Mouse (Mus musculus) ES-E14 (cell line): ENCODE results near the gene Exoc4. TPM values are rescaled to one million over a fixed set of nuclear protein-coding genes. Genes with fewer than 3 reads are reported as not detected.

ENCODE experiments used
- DNase-seq: peaks from one replicate; pipeline ENCODE4 v3.0.0-alpha.2; 2013; ENCODE audit warnings: low read depth, low spot score
- H3K27ac ChIP-seq: 2 replicates; pipeline ENCODE4 v1.5.1; 2012; ENCODE audit warnings: low read depth, mild to moderate bottlenecking, low read length, moderate library complexity, mixed read lengths; ENCODE audit not compliant: poor library complexity, insufficient read depth, severe bottlenecking
- H3K36me3 ChIP-seq: 2 replicates; pipeline ENCODE4 v1.6.1; 2012; ENCODE audit warnings: mild to moderate bottlenecking, low read length, moderate library complexity, mixed read lengths; ENCODE audit not compliant: control insufficient read depth, poor library complexity, insufficient read depth, severe bottlenecking
- H3K4me1 ChIP-seq, 2 experiments: fragments of 150-350 bp in 1 of 2; sonication (generic) in 1 of 2; 2 replicates each; pipeline ENCODE4 v1.6.1; 2012; ENCODE audit warnings: low read length in 2 of 2, mild to moderate bottlenecking in 1 of 2, mixed read lengths in 1 of 2; ENCODE audit not compliant: control insufficient read depth in 2 of 2, insufficient read depth in 2 of 2, poor library complexity in 1 of 2
- H3K4me3 ChIP-seq, 2 experiments: fragments of 150-350 bp in 1 of 2; sonication (generic) in 1 of 2; 2 replicates each; pipeline ENCODE4 v1.5.1; 2012; ENCODE audit warnings: low read length in 2 of 2, low read depth in 1 of 2, mild to moderate bottlenecking in 1 of 2, mixed read lengths in 1 of 2; ENCODE audit not compliant: insufficient read depth in 1 of 2, poor library complexity in 1 of 2, severe bottlenecking in 1 of 2
- H3K9ac ChIP-seq: 2 replicates; pipeline ENCODE4 v1.6.1; 2012; ENCODE audit warnings: low read depth, mild to moderate bottlenecking, low read length, mixed read lengths; ENCODE audit not compliant: poor library complexity, insufficient read depth, severe bottlenecking
- H3K9me3 ChIP-seq: fragments of 150-350 bp; sonication (generic); 2 replicates; pipeline ENCODE4 v1.6.1; 2012; ENCODE audit warnings: low read depth, mild to moderate bottlenecking, low read length; ENCODE audit not compliant: control insufficient read depth, insufficient read depth
- CHD2 ChIP-seq: IDR thresholded peaks from 2 replicates; pipeline ENCODE4 v1.6.1; 2014; ENCODE audit warnings: mild to moderate bottlenecking, low read depth, low read length, inconsistent platforms
- HCFC1 ChIP-seq: IDR thresholded peaks from 2 replicates; pipeline ENCODE4 v1.6.1; 2012; ENCODE audit warnings: low read length, inconsistent platforms, borderline replicate concordance; ENCODE audit not compliant: insufficient read depth
- MAFK ChIP-seq: IDR thresholded peaks from 2 replicates; pipeline ENCODE4 v1.6.1; 2014; ENCODE audit warnings: mild to moderate bottlenecking, low read depth, low read length, inconsistent platforms; ENCODE audit not compliant: insufficient read depth
- ZC3H11A ChIP-seq: IDR thresholded peaks from 2 replicates; pipeline ENCODE4 v1.6.1; 2012; ENCODE audit warnings: low read depth, mild to moderate bottlenecking, inconsistent platforms, low read length, borderline replicate concordance
- ZNF384 ChIP-seq: IDR thresholded peaks from 2 replicates; pipeline ENCODE4 v1.6.1; 2012; ENCODE audit warnings: low read depth, low read length, inconsistent platforms
- in situ Hi-C, 2 experiments: fragments of 600-800 bp; cut with MboI; formaldehyde crosslinking; loops; one replicate each; pipeline ENCODE4 v1.15.1; 2025; ENCODE audit warnings: low sequenced_read_pairs in 2 of 2, inconsistent platforms in 1 of 2; ENCODE audit not compliant: unreplicated experiment in 2 of 2
- total RNA-seq: library from RNA; depleted of rRNA; stranded (reverse); fragments of 300-350 nt; gene quantifications from 2 replicates; pipeline ENCODE4 v1.2.3, GENCODE M21; 2012

The Exoc4 gene
- total RNA-seq, 1 experiment = 99.3 TPM

DNA sequence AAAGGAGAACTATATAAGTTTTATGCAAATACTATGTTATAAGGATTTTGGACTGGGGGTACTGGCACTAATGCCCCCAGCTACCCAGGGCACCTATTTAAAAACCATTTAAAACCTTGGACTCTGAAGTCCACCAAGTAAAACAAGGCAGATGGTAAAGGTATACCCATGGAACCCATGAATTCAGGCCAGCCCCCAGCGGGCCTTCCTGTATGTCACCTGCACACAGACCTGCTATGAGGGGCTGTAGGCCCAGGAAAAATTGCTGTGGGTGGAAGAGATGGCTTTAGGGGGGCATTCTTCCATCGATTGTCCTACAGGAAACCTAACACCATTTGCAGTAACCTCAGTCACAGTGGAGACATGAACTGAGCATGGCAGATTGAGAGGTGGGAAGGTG, 719.9 kb downstream of the Exoc4 start:
- no peak for TF ChIP-seq MAFK
- TF ChIP-seq CHD2 = no peak
- TF ChIP-seq ZNF384 = no peak
- TF ChIP-seq HCFC1 = no peak
- TF ChIP-seq ZC3H11A = no peak
- Histone ChIP-seq H3K9me3 (no peaks in the 10 kb centered on the region), H3K36me3 (peaks cover 2% of the 10 kb centered on the region; the same call in 1 of the 2 replicates), H3K4me1 (0 out of 4 replicates have a peak, but pooled peaks cover 0 to 1% of the 10 kb centered on the region in 2 experiments), H3K27ac (no peak overlapping the region), H3K9ac (no peak overlapping the region), H3K4me3 (no peak overlapping the region)
- in situ Hi-C loops = no loop called here
- DNase-seq = no peak

DNA sequence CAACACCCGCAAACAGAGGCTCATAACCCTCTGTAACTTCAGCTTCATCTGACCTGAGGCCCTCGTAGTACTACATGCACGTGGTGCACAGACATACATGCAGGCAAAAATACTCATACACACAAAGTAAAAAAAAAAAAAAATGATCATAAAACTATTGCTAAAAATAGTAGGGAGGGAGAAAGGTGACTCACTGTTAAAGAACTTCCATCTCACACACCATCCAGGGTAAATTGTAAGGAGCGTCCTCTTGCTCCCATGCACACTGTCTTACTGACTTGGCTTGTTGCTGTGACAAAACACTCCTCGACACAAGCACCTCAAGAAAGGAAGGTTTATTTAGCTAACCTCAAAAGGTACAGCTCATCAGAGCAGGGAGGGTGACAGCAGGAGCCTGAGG, 723.9 kb downstream of the Exoc4 start:
- no peak for DNase-seq
- Histone ChIP-seq H3K4me3 (no peak overlapping the region), H3K9ac (no peak overlapping the region), H3K4me1 (0 out of 4 replicates have a peak, but pooled peaks cover 0 to 1% of the 10 kb centered on the region in 2 experiments), H3K27ac (no peak overlapping the region), H3K36me3 (peaks cover 5% of the 10 kb centered on the region; the same call in 1 of the 2 replicates), H3K9me3 (no peaks in the 10 kb centered on the region)
- in situ Hi-C loops = no loop called here
- TF ChIP-seq MAFK = no peak
- TF ChIP-seq ZC3H11A = no peak
- no peak for TF ChIP-seq CHD2
- no peak for TF ChIP-seq ZNF384

DNA sequence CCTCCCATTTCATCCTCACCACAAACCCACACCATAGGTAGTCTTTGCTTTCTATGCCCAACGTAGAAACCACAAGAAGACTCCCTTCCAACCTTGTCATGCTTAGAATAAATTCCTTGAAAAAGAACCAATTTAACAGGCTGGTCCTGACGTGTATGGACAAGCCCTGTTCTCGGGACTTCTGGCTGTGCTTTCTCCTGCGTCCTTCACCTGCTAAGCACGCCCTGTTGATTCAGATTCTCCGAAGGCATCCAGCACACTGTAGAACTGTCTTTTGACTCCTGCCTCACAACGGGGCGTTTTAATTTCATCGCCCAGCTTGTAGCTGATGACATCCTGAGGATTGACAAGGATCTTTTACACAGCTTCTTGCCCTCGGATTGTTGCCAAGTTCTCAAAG, 727.7 kb downstream of the Exoc4 start:
- no peak overlapping the region for H3K9ac ChIP-seq
- no peak overlapping the region for H3K4me3 ChIP-seq
- TF ChIP-seq ZNF384 = no peak
- no peak for TF ChIP-seq ZC3H11A
- no peak for TF ChIP-seq HCFC1
- TF ChIP-seq MAFK = no peak
- TF ChIP-seq CHD2 = no peak
- H3K27ac ChIP-seq = no peak overlapping the region
- H3K4me1 ChIP-seq = 0 out of 4 replicates have a peak, but pooled peaks cover 0 to 1% of the 10 kb centered on the region in 2 experiments
- in situ Hi-C loops = no loop called here
- DNase-seq = no peak
- no peaks in the 10 kb centered on the region for H3K9me3 ChIP-seq
- peaks cover 5% of the 10 kb centered on the region; the same call in 1 of the 2 replicates for H3K36me3 ChIP-seq

DNA sequence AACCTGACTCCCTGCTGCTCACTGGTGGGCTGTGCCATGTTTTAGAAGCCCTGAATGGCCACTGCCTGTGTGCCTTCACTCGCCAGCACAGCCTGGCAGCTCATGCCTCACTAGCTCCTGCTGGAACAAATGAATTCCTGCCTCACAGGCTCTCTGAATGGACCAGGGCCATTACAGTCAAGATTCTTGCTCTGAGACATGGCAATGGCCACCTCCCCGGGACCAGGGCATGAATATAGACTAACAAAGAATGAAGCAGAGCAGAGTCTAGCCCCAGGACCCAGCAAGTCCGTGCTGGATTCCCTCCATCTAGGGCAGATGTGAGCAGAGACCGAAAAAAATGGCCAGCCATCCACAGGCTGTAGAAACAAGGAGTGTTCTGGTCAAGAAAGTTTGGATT, 728.6 kb downstream of the Exoc4 start:
- H3K4me1 ChIP-seq = 0 out of 4 replicates have a peak, but pooled peaks cover 0 to 1% of the 10 kb centered on the region in 2 experiments
- no peak for DNase-seq
- TF ChIP-seq CHD2 = no peak
- TF ChIP-seq ZC3H11A = no peak
- no peak for TF ChIP-seq ZNF384
- TF ChIP-seq HCFC1 = no peak
- no peak for TF ChIP-seq MAFK
- no peak overlapping the region for H3K27ac ChIP-seq
- in situ Hi-C loops = no loop called here
- H3K4me3 ChIP-seq = no peak overlapping the region
- no peaks in the 10 kb centered on the region for H3K9me3 ChIP-seq
- H3K36me3 ChIP-seq = peaks cover 5% of the 10 kb centered on the region; the same call in 1 of the 2 replicates
- no peak overlapping the region for H3K9ac ChIP-seq

DNA sequence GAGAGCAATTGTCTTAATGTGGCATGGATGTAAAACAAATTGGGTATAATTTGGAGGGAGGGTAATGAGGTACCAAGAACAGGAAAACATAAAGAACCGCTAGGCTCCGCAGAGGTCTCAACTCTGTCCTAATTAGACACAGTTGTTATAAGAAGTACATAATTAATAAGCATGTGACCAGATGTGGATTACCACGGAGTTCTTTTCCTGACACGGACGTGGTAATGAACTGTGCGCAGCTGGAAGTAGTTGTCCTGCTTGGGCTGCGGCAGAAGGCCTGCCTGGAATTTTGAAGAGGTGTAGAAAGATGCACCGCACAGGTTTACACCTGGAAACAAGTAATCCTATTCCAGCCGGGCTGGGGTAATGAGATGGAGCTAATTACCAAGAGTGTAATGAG, 729.0 kb downstream of the Exoc4 start:
- Histone ChIP-seq H3K9me3 (no peaks in the 10 kb centered on the region), H3K9ac (no peak overlapping the region), H3K4me3 (no peak overlapping the region), H3K36me3 (peaks cover 5% of the 10 kb centered on the region; the same call in 1 of the 2 replicates), H3K4me1 (0 out of 4 replicates have a peak, but pooled peaks cover 0 to 1% of the 10 kb centered on the region in 2 experiments), H3K27ac (no peak overlapping the region)
- in situ Hi-C loops = no loop called here
- no peak for DNase-seq
- TF ChIP-seq CHD2 (no peak), ZC3H11A (no peak), ZNF384 (no peak), HCFC1 (no peak)
